In the genomic region with DNA sequence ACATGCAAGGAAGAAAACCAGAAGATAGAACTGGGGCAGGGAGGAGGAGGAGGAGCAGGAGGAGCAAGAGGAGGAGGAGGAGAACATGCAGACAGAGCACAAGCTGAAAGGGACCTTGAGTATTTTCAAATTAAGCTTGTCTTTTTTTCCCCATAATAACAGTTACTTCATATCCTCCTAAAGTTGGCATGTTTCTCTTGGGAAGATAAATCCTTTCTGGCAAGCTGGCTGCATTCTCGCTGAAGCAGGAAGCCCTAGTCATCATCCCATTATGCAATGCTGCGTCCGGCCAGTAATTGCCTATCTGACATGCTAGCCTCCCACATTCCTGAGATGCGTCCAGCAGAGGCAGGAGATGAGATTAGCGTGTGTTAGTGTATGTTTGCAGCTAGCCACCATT, we compare ENCODE assay signal across 9 mouse cellular contexts.
DNase-seq lines count a peak whose midpoint lies in the region; ATAC-seq lines count a peak whose summit lies in the region.
"Had no signal": no experiment of that assay in that cellular context is flagged by ENCODE, and none has a peak within 500 bp of the region (broad histone marks: within the 10 kb centered on the region; RNA-seq: fewer than 3 reads in every experiment).

No protein-coding gene starts in this region.

- no peak for ATAC-seq in megakaryocyte, adult 5-6 weeks (ENCODE audit: poor library complexity, severe bottlenecking)
- ATAC-seq in heart, embryonic 12.5 days (ENCODE audit: insufficient number of reproducible peaks, low FRiP score) = peak; percentile 75
- ATAC-seq in forebrain, embryonic 13.5 days = no peak

- no peaks in the 10 kb centered on the region for H3K27me3 ChIP-seq in megakaryocyte, embryonic 14.5 days (replicated peaks)
- no peaks in the 10 kb centered on the region for H3K27me3 ChIP-seq in heart, embryonic 12.5 days (replicated peaks)
- H3K27me3 ChIP-seq in forebrain, embryonic 13.5 days = no peaks in the 10 kb centered on the region
- H3K27me3 ChIP-seq: limb, embryonic 12.5 days had no signal

- no peaks in the 10 kb centered on the region for H3K36me3 ChIP-seq in megakaryocyte, embryonic 14.5 days (replicated peaks; ENCODE audit: low read length)
- no peaks in the 10 kb centered on the region for H3K36me3 ChIP-seq in heart, embryonic 12.5 days
- H3K36me3 ChIP-seq in forebrain, embryonic 13.5 days (ENCODE audit: poor library complexity, severe bottlenecking) = no peaks in the 10 kb centered on the region
- H3K36me3 ChIP-seq: limb, embryonic 12.5 days had no signal

- WGBS in heart, embryonic 12.5 days = 8% methylated on average over 5 of the region's 5 CpGs
- WGBS in forebrain, embryonic 13.5 days = 68% methylated on average over 5 of the region's 5 CpGs

- H3K27ac ChIP-seq in heart, embryonic 12.5 days (ENCODE audit: poor library complexity, severe bottlenecking) = 0 out of 2 replicates have a peak overlapping the region, but pooled peaks have one; percentile 57
- no peak overlapping the region for H3K27ac ChIP-seq in forebrain, embryonic 13.5 days
- H3K27ac ChIP-seq: limb, embryonic 12.5 days had no signal

- no peak overlapping the region for H3K9ac ChIP-seq in heart, embryonic 12.5 days
- H3K9ac ChIP-seq in forebrain, embryonic 13.5 days = no peak overlapping the region
- H3K9ac ChIP-seq: limb, embryonic 12.5 days had no signal

- peak; percentile 40 for DNase-seq in embryo, embryonic 10.5 days (ENCODE audit: low spot score)
- peak; percentile 14 to 37 for DNase-seq in layer of hippocampus, adult 8-10 months (ENCODE audit: low spot score in 2 of 2)
- peak; percentile 17 for DNase-seq in ovary, postnatal 10 days (ENCODE audit: low spot score)
- DNase-seq in c-Kit-positive CD71-positive TER-119-positive erythroid progenitor cells, embryonic 14.5 days (ENCODE audit: low spot score) = no peak

- peak overlapping the region; percentile 12 for H3K4me2 ChIP-seq in heart, embryonic 12.5 days
- H3K4me2 ChIP-seq in forebrain, embryonic 13.5 days = no peak overlapping the region
- H3K4me2 ChIP-seq: limb, embryonic 12.5 days had no signal

- peaks cover 3% of the 10 kb centered on the region; the same call in 1 of the 2 replicates for H3K4me1 ChIP-seq in megakaryocyte, embryonic 14.5 days
- H3K4me1 ChIP-seq in heart, embryonic 12.5 days (replicated peaks) = peaks cover 16% of the 10 kb centered on the region
- no peaks in the 10 kb centered on the region for H3K4me1 ChIP-seq in forebrain, embryonic 13.5 days
- H3K4me1 ChIP-seq: limb, embryonic 12.5 days had no signal

- peak overlapping the region; percentile 33 for H3K4me3 ChIP-seq in megakaryocyte, embryonic 14.5 days (replicated peaks)
- no peak overlapping the region for H3K4me3 ChIP-seq in heart, embryonic 12.5 days
- no peak overlapping the region for H3K4me3 ChIP-seq in forebrain, embryonic 13.5 days
- H3K4me3 ChIP-seq: limb, embryonic 12.5 days had no signal

- H3K9me3 ChIP-seq in megakaryocyte, embryonic 14.5 days = 0 out of 2 replicates have a peak, but pooled peaks cover 2% of the 10 kb centered on the region
- no peaks in the 10 kb centered on the region for H3K9me3 ChIP-seq in heart, embryonic 12.5 days (replicated peaks)
- H3K9me3 ChIP-seq in forebrain, embryonic 13.5 days (replicated peaks) = no peaks in the 10 kb centered on the region
- H3K9me3 ChIP-seq: limb, embryonic 12.5 days had no signal
